Mouse (Mus musculus): Measurements from ENCODE around the gene Cers3. TPM values are rescaled to one million over a fixed set of nuclear protein-coding genes. Genes with fewer than 3 reads are reported as not detected.
A peak's percentile ranks its signal among the peaks of the same experiment; 100 is the strongest.

The Cers3 gene
- total RNA-seq, 2 experiments from 2014 or later: not detected

DNA sequence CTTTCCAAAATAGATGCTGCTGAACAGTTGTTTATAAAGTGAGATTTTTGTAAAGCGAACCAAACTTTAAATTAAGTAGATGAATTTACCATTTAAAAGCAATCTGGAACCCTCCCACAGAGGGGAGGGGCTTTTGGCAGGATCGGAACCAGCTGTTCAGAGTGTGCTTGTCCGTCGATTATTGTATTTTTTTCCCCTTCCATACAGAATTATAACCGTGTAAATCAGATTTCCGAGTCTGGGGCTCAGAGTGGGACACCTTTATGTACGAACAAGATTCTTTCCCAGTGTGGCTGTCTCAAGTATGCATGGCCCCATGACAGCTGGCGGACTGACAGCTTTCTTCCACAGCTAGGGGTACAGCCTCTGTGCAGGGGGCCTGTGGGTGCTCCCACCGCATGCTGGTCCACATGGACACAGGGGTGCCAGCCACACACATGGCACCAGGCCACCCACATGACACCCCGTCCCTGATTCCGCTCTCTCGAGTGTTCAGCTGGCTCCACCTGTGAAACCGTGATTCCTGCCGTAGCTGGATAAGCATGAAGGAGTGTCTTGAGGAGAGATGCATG lies 128.7 kb downstream of the Cers3 start:
- intact Hi-C loops (cut with DNase I; ENCODE audit: low total_unique reads): no loop called here
- DNase-seq: peak; percentile 23

DNA sequence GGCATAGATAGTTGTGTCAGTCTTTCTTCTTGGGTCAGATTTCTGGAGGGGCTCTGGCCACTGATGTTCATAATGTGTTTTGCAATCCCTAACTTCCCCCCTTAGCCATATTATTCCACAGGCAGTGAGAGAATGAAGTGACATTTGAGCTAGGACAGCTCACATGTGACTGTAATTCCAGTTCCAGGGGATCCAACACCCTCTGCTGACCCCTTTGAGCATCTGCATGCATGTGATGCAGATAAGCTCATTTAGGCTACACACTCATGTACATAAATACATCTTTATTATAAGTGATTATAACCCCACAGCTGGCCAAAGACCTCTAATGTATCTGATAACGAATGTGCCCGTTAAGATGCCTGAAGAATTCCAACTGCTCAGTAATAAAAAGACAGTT lies 129.9 kb downstream of the Cers3 start:
- intact Hi-C loops (cut with DNase I; ENCODE audit: low total_unique reads): no loop called here
- DNase-seq: no peak

Other genes with a start within 250 kb of the Cers3 start
- 1 to 10 TPM; 8.6 to 9.6 TPM for gene Asb7, start 53.9 kb upstream of the Cers3 start, total RNA-seq (2021)
- gene Lins1, start 53.6 kb upstream of the Cers3 start, total RNA-seq (2021): 1 to 10 TPM; 2.4 to 3.5 TPM
- 10 to 100 TPM in 1 of 2 experiments, 1 to 10 TPM in 1; 5.5 to 10.6 TPM for gene Adamts17, start 96.2 kb downstream of the Cers3 start, total RNA-seq (2021)